Mouse (Mus musculus): ENCODE results near the gene Xcr1. TPM values are rescaled to one million over a fixed set of nuclear protein-coding genes. Genes with fewer than 3 reads are reported as not detected.

The Xcr1 gene
- 0.03 and 0.06 TPM in 2 replicates for polyA plus RNA-seq (2015; fragmentation: Nextera tagmentation; extraction: Ambion mirVana)

GRCm38 (mm10) chr9:123861929-123862328 is at the start of gene Xcr1:
TSS of gene Xcr1 (minus strand) at chr9:123862029.

DNA sequence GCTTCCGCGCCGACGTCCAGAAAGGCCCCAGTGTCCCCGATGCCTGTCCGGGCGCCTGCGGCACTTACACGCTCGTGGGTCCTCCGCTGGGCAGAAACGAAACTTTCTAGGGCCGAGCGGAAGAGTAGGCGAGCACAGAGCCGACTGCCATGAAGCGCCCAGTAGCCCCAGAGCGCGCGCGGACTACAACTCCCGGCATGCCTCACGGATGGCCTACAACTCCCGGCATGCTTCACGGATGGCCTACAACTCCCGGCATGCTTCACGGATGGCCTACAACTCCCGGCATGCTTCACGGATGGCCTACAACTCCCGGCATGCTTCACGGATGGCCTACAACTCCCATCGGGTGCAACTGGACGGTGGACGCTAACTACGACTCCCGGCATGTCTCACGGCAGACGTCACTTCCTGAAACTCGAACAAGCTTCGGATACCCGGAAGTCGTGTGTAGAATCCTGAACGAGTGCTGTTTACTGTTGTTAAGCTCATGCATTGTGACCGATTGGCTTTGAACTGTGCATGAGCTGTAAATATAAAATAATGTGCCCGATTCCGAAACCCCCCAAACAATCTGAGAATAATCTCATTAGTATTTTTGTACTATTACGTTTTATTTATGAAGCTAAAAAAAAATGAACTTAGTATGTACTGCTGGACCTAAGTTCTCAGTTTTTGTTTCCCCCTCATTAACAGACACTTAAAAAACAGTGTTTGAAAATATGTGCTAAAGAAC is 9.9 kb downstream of the Xcr1 start, which contains the start of gene Fyco1:
Gene Fyco1, minus strand, starts transcription at position 187 of the 736 bp plus-strand sequence.

DNA sequence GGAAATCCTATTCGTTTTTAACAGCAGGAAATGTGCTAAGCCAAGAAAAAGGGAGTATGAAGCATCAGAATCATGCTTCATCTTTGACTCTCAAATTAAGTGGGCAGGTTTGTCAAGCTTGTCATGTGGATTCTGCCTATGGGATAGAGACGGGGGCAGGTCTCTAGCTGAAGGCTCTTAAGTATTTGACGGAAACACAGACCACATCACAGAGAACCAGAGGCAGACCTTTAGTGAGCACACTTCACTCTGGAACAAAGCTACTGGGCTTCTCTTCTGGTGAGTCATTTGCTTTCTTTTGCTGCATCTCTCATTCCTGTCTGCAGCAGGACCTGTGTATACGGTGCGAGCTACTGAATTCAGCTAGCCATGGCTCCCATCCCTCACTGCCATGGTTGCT is 55.6 kb downstream of the Xcr1 start, which contains the start of gene Cxcr6:
Gene Cxcr6, plus strand, starts transcription at position 209 of the 400 bp plus-strand sequence.

Other genes with a start within 250 kb of the Xcr1 start
- gene Slc6a20b, start 229.5 kb downstream of the Xcr1 start, polyA plus RNA-seq (2015; fragmentation: Nextera tagmentation; extraction: Ambion mirVana) = 0.35 and 0.39 TPM in 2 replicates
- 0.30 and 0.56 TPM in 2 replicates for gene Ccr9, start 183.6 kb downstream of the Xcr1 start, polyA plus RNA-seq (2015; fragmentation: Nextera tagmentation; extraction: Ambion mirVana)
- 17.6 and 29.7 TPM in 2 replicates for gene Slc6a20a, start 183.1 kb downstream of the Xcr1 start, polyA plus RNA-seq (2015; fragmentation: Nextera tagmentation; extraction: Ambion mirVana)
- gene Lztfl1, start 144.3 kb downstream of the Xcr1 start, polyA plus RNA-seq (2015; fragmentation: Nextera tagmentation; extraction: Ambion mirVana) = 42.6 and 51.9 TPM in 2 replicates
- not detected in 2 replicates for gene Cxcr6, start 55.6 kb downstream of the Xcr1 start, polyA plus RNA-seq (2015; fragmentation: Nextera tagmentation; extraction: Ambion mirVana)
- gene Fyco1, start 10.1 kb downstream of the Xcr1 start, polyA plus RNA-seq (2015; fragmentation: Nextera tagmentation; extraction: Ambion mirVana) = 10.2 and 11.8 TPM in 2 replicates
- 0.76 and 1.7 TPM in 2 replicates for gene Ccr1, start 106.7 kb upstream of the Xcr1 start, polyA plus RNA-seq (2015; fragmentation: Nextera tagmentation; extraction: Ambion mirVana)
- gene Ccr1l1, start 116.4 kb upstream of the Xcr1 start, polyA plus RNA-seq (2015; fragmentation: Nextera tagmentation; extraction: Ambion mirVana) = not detected in 2 replicates
- 0.04 TPM in 1 of 2 replicates, not detected in the other for gene Ccr3, start 159.9 kb upstream of the Xcr1 start, polyA plus RNA-seq (2015; fragmentation: Nextera tagmentation; extraction: Ambion mirVana)
- 0.10 and 0.17 TPM in 2 replicates for gene Ccr2, start 239.9 kb upstream of the Xcr1 start, polyA plus RNA-seq (2015; fragmentation: Nextera tagmentation; extraction: Ambion mirVana)